Mouse (Mus musculus): Measurements from ENCODE around the gene Spint3.

GRCm38 (mm10) chr2:164593494-164593893 lies 20.2 kb upstream of the Spint3 start, which contains the start of gene Eppin:
- TF ChIP-seq E2F4 (IDR thresholded peaks at IDR 0.05; ENCODE audit: insufficient read depth) (no peak), POLR2A (IDR thresholded peaks at IDR 0.05; ENCODE audit: insufficient read length, low read depth) (no peak), TCF12 (IDR thresholded peaks at IDR 0.05; ENCODE audit: insufficient read depth, poor library complexity, severe bottlenecking) (no peak), SRF (IDR thresholded peaks at IDR 0.05; ENCODE audit: control insufficient read depth, insufficient read length, low read depth) (no peak), MYOD1 (IDR thresholded peaks at IDR 0.05; ENCODE audit: control insufficient read depth in 1 of 3, insufficient read length in 2 of 3, low read depth in 2 of 3) (no peak), MYOG (IDR thresholded peaks at IDR 0.05; ENCODE audit: control insufficient read depth in 1 of 3, insufficient read depth in 1 of 3, insufficient read length in 2 of 3, low read depth in 2 of 3) (no peak), CEBPB (IDR thresholded peaks at IDR 0.05; ENCODE audit: insufficient read depth, poor library complexity, severe bottlenecking) (no peak)
